Comparison of ENCODE assay signal across 8 mouse cellular contexts in genomic region chr2:131491196-131491595, GRCm38 (mm10). TPM values are rescaled to one million over a fixed set of nuclear protein-coding genes. Genes with fewer than 3 reads are reported as not detected.
A peak's percentile ranks its signal among the peaks of the same experiment; 100 is the strongest.
DNase-seq lines count a peak whose midpoint lies in the region; ATAC-seq and TF ChIP-seq lines count a peak whose summit lies in the region.

Smox (plus strand) TSS chr2:131491496.

- TF ChIP-seq CTCF in cortical plate, adult 2 months (IDR thresholded peaks at IDR 0.05; ENCODE audit: extremely low read depth, insufficient read depth, low read length), result no peak

- intact Hi-C loops in left cerebral cortex, postnatal 10 days (cut with DNase I), result loop anchor here (5.0 kb wide), 1 partner anchor 69 kb away; no protein-coding TSS in a partner anchor

- DNase-seq in layer of hippocampus, adult 8-10 months (ENCODE audit: low spot score in 2 of 2), result no peak
- DNase-seq in layer of hippocampus, adult 9-11 months, result no peak
- no peak for DNase-seq in left cerebral cortex, postnatal 10 days (ENCODE audit: extremely low spot score in 1 of 2, low spot score in 2 of 2)
- DNase-seq in embryo, embryonic 11 days, result no peak
- no peak for DNase-seq in kidney, postnatal 25 days

- H3K36me3 ChIP-seq in heart, embryonic 12.5 days, result no peaks in the 10 kb centered on the region
- H3K36me3 ChIP-seq in neural tube, embryonic 12.5 days, result no peaks in the 10 kb centered on the region

- no peak for ATAC-seq in heart, embryonic 12.5 days (ENCODE audit: insufficient number of reproducible peaks, low FRiP score)
- no peak for ATAC-seq in neural tube, embryonic 12.5 days (ENCODE audit: low FRiP score, low read depth)

- peak within 1 kb of the TSS; percentile 97 for H3K4me2 ChIP-seq in heart, embryonic 12.5 days
- H3K4me2 ChIP-seq in neural tube, embryonic 12.5 days (replicated peaks), result peak within 1 kb of the TSS; percentile 94

- peak within 1 kb of the TSS; percentile 66 for H3K4me3 ChIP-seq in cortical plate, adult 2 months (ENCODE audit: insufficient read depth, low read length)
- H3K4me3 ChIP-seq in heart, embryonic 12.5 days, result peak within 1 kb of the TSS; percentile 85
- peak within 1 kb of the TSS; percentile 92 for H3K4me3 ChIP-seq in neural tube, embryonic 12.5 days

- H3K9ac ChIP-seq in heart, embryonic 12.5 days, result peak within 1 kb of the TSS; percentile 92
- peak within 1 kb of the TSS; percentile 96 for H3K9ac ChIP-seq in neural tube, embryonic 12.5 days

- no peaks in the 10 kb centered on the region for H3K9me3 ChIP-seq in heart, embryonic 12.5 days (replicated peaks)
- no peaks in the 10 kb centered on the region for H3K9me3 ChIP-seq in neural tube, embryonic 12.5 days

- TF ChIP-seq POLR2A in cortical plate, adult 2 months (IDR thresholded peaks at IDR 0.05; ENCODE audit: extremely low read depth, insufficient read depth, low read length), result no peak

- no peaks in the 10 kb centered on the region for H3K27me3 ChIP-seq in heart, embryonic 12.5 days (replicated peaks)
- no peaks in the 10 kb centered on the region; the same call in 1 of the 2 replicates for H3K27me3 ChIP-seq in neural tube, embryonic 12.5 days (replicated peaks)

- H3K27ac ChIP-seq in cortical plate, adult 2 months (ENCODE audit: insufficient read depth, low read length), result peak within 1 kb of the TSS; percentile 98
- peak within 1 kb of the TSS; percentile 61; the same call in 1 of the 2 replicates for H3K27ac ChIP-seq in heart, embryonic 12.5 days (ENCODE audit: poor library complexity, severe bottlenecking)
- peak within 1 kb of the TSS; percentile 46; the same call in 1 of the 2 replicates for H3K27ac ChIP-seq in neural tube, embryonic 12.5 days

- WGBS in heart, embryonic 12.5 days, result 23% methylated on average over 7 of the region's 7 CpGs
- WGBS in neural tube, embryonic 12.5 days, result 20% methylated on average over 7 of the region's 7 CpGs

- H3K4me1 ChIP-seq in cortical plate, adult 2 months (ENCODE audit: control insufficient read depth, insufficient read depth, low read length), result no peaks in the 10 kb centered on the region; the same call in none of the 2 replicates
- H3K4me1 ChIP-seq in heart, embryonic 12.5 days (replicated peaks), result peaks cover 19% of the 10 kb centered on the region
- peaks cover 15% of the 10 kb centered on the region for H3K4me1 ChIP-seq in neural tube, embryonic 12.5 days

RNA-seq across cellular contexts. Expression of gene Smox, which starts in this region (rescaled TPM):
- 10 to 100 TPM; 57.8 to 80.1 (median 67.6) TPM for total RNA-seq in layer of hippocampus, adult 8-10 months (2022)
- 61.1 and 63.4 TPM in 2 replicates for polyA plus RNA-seq in cortical plate, adult 2 months (2012; rRNA removed)
- polyA plus RNA-seq in heart, embryonic 12.5 days (2016; fragmentation: Nextera tagmentation; extraction: Ambion mirVana), result 21.0 and 21.3 TPM in 2 replicates
- 10 to 100 TPM; 45.6 to 60.5 TPM for total RNA-seq in left cerebral cortex, postnatal 10 days (2021)
- 46.6 and 47.2 TPM in 2 replicates for polyA plus RNA-seq in neural tube, embryonic 12.5 days (2016; fragmentation: Nextera tagmentation; extraction: Ambion mirVana)

Comparison
In these comparisons a context has a peak if more than half of its experiments do, and no peak if none do; other contexts are left out.
1. H3K27ac ChIP-seq: peak in every context shown above with its lines; median percentile 98 in cortical plate, adult 2 months; 61 in heart, embryonic 12.5 days; 46 in neural tube, embryonic 12.5 days.